Mouse (Mus musculus) induced T-regulatory cell, adult 2 months (primary cell): ENCODE measurements around the gene S1pr2.
A peak's percentile ranks its signal among the peaks of the same experiment; 100 is the strongest.

Experiments used
- DNase-seq: peaks from one replicate; pipeline ENCODE4 v3.0.0-alpha.2; 2012; ENCODE audit warnings: low read depth

The S1pr2 gene

GRCm38 (mm10) chr9:20966747-20967146 lies 9.8 kb downstream of the S1pr2 start:
- no peak for DNase-seq

- DNase-seq, result no peak
Observed at GRCm38 (mm10) chr9:20966008-20966407, 10.6 kb downstream of the S1pr2 start.

- DNase-seq, result no peak
Observed at GRCm38 (mm10) chr9:20965606-20966005, 11.0 kb downstream of the S1pr2 start.

GRCm38 (mm10) chr9:20961557-20961956 lies 15.0 kb downstream of the S1pr2 start:
- DNase-seq, result peak; percentile 85

- no peak for DNase-seq
Observed at GRCm38 (mm10) chr9:20959430-20959938, 17.1 kb downstream of the S1pr2 start, which contains the start of gene Dnmt1. Gene Dnmt1 (minus strand): TSS chr9:20959888.

GRCm38 (mm10) chr9:20956989-20957388 lies 19.6 kb downstream of the S1pr2 start:
- no peak for DNase-seq

- peak; percentile 98 for DNase-seq
Observed at GRCm38 (mm10) chr9:20952520-20953227, 23.9 kb downstream of the S1pr2 start.

- no peak for DNase-seq
Observed at GRCm38 (mm10) chr9:20951966-20952519, 24.5 kb downstream of the S1pr2 start.

GRCm38 (mm10) chr9:20951441-20951840 lies 25.1 kb downstream of the S1pr2 start:
- peak; percentile 43 for DNase-seq

- DNase-seq, result no peak
Observed at GRCm38 (mm10) chr9:20950419-20950818, 26.2 kb downstream of the S1pr2 start.

GRCm38 (mm10) chr9:20946066-20946880 lies 30.3 kb downstream of the S1pr2 start:
- DNase-seq, result no peak

GRCm38 (mm10) chr9:20944697-20945370 lies 31.7 kb downstream of the S1pr2 start:
- DNase-seq, result no peak

- no peak for DNase-seq
Observed at GRCm38 (mm10) chr9:20943911-20944310, 32.7 kb downstream of the S1pr2 start.

GRCm38 (mm10) chr9:20943396-20943795 lies 33.2 kb downstream of the S1pr2 start:
- DNase-seq, result no peak

GRCm38 (mm10) chr9:20923258-20923657 lies 53.3 kb downstream of the S1pr2 start:
- DNase-seq, result no peak

GRCm38 (mm10) chr9:20916160-20916559 lies 60.4 kb downstream of the S1pr2 start:
- DNase-seq, result peak; percentile 74
